Mouse (Mus musculus): ENCODE data around the gene Cdh16. TPM values are rescaled to one million over a fixed set of nuclear protein-coding genes. Genes with fewer than 3 reads are reported as not detected.

Cdh16 gene
- polyA plus RNA-seq, 1 experiment from 2014 or later, result not detected

DNA sequence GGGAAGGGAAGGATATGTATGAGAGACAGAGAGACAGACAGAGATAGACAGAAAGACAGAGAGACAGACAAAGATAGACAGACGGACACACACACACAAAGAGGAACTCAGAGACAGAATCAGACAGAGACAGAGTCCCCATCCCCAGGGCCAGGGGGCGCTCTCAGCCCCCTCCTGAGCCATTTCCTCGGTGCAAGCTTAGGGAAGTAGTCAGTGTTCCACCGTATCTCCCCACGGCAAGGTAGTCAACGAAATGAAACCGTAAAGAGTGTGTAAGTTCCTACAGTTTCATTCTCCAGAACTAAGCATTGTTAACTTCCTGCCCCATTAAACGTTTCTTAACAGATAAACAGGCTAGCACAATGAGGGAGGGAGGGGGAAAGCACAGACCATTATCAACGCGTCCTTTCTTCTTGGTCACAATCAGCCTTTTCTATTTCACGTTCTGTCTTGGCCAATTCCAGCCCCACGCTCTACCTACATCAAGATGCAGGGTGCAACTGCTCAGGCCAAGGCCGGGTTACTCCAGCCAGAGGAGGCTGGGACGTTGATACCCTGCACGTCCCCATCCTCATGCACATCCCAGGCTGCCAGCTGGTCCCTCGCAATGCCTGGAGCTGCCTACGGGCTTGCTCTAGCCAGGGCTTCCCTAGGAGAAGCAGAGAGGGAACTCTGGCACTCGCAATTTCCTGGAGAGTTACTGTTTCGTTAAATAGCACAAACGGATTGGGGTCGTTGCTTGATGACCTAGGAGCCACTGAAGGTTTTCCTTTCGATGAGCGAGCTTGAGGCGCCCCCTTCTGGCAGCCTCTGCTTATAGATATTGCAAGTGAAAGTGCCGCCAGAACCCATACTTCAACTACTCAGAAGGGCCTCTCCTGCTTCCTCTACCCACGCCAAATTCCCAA is 53.5 kb downstream of the Cdh16 start:
- Histone ChIP-seq H3K27me3 (replicated peaks; ENCODE audit: control insufficient read depth, insufficient read depth, low read length) (no peaks in the 10 kb centered on the region), H3K9me3 (ENCODE audit: control insufficient read depth, low read length) (no peaks in the 10 kb centered on the region), H3K27ac (ENCODE audit: low read depth, low read length) (no peak overlapping the region; the same call in 1 of the 2 replicates), H3K4me2 (ENCODE audit: low read length) (peak overlapping the region; percentile 83), H3K9ac (ENCODE audit: low read depth, low read length) (peak overlapping the region; percentile 62), H3K4me3 (ENCODE audit: low read length) (peak overlapping the region; percentile 45), H3K36me3 (ENCODE audit: control insufficient read depth, insufficient read depth, low read length) (no peaks in the 10 kb centered on the region), H3K4me1 (ENCODE audit: control insufficient read depth, insufficient read depth, low read depth, low read length) (0 out of 2 replicates have a peak, but pooled peaks cover 3% of the 10 kb centered on the region)
- 5% methylated on average over 26 of the region's 26 CpGs for WGBS
- peak; percentile 81 for ATAC-seq

DNA sequence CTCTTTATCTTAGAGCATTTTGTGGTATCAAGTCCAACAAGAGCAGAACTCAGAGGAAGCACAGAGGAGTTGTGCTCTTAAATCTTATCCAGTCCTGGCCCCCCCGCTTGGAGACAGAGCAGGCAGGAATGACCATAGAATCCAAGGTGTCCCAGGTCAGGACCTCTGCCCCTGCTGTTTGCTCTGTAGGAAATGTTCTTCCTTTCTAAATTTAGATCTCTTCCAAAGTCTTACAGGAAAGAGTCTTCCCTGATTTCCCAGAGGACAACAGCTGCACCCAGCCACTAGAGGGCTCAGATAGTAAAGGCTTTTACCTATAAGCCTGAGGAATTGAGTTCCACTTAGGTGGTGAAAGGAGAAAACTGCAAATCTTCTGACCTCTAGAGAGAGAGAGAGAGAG is 54.6 kb downstream of the Cdh16 start:
- H3K4me2 ChIP-seq (ENCODE audit: low read length), result no peak overlapping the region
- no peak overlapping the region for H3K27ac ChIP-seq (ENCODE audit: low read depth, low read length)
- H3K4me3 ChIP-seq (ENCODE audit: low read length), result no peak overlapping the region
- WGBS, result 58% methylated on average over 1 of the region's 1 CpGs
- no peaks in the 10 kb centered on the region for H3K9me3 ChIP-seq (ENCODE audit: control insufficient read depth, low read length)
- no peak for ATAC-seq
- no peaks in the 10 kb centered on the region for H3K36me3 ChIP-seq (ENCODE audit: control insufficient read depth, insufficient read depth, low read length)
- H3K4me1 ChIP-seq (ENCODE audit: control insufficient read depth, insufficient read depth, low read depth, low read length), result 0 out of 2 replicates have a peak, but pooled peaks cover 3% of the 10 kb centered on the region
- no peak overlapping the region for H3K9ac ChIP-seq (ENCODE audit: low read depth, low read length)
- H3K27me3 ChIP-seq (replicated peaks; ENCODE audit: control insufficient read depth, insufficient read depth, low read length), result no peaks in the 10 kb centered on the region

DNA sequence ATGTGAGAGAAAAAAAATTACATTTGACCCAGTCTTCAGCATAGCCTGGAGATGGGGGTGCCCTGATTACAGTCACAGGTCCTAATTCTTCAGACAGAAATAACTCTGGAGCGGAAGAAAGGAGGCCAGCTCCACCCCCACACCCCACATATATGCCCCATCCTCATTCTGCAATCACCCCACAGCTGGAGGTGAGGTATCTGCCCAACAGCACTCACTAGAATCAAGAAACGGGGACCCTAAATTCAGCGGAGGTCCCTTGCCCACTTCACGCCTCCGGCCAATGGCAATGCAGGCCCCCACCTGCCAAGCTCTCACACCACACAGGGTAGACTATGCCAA is 58.8 kb downstream of the Cdh16 start:
- WGBS, result 96% methylated on average over 5 of the region's 5 CpGs
- Histone ChIP-seq H3K27me3 (replicated peaks; ENCODE audit: control insufficient read depth, insufficient read depth, low read length) (no peaks in the 10 kb centered on the region), H3K4me2 (ENCODE audit: low read length) (no peak overlapping the region), H3K4me3 (ENCODE audit: low read length) (no peak overlapping the region), H3K9ac (ENCODE audit: low read depth, low read length) (no peak overlapping the region), H3K4me1 (ENCODE audit: control insufficient read depth, insufficient read depth, low read depth, low read length) (no peaks in the 10 kb centered on the region), H3K27ac (ENCODE audit: low read depth, low read length) (no peak overlapping the region), H3K36me3 (ENCODE audit: control insufficient read depth, insufficient read depth, low read length) (no peaks in the 10 kb centered on the region), H3K9me3 (ENCODE audit: control insufficient read depth, low read length) (no peaks in the 10 kb centered on the region)
- ATAC-seq, result 0 out of 2 replicates have a peak, but pooled peaks have one; percentile 20

DNA sequence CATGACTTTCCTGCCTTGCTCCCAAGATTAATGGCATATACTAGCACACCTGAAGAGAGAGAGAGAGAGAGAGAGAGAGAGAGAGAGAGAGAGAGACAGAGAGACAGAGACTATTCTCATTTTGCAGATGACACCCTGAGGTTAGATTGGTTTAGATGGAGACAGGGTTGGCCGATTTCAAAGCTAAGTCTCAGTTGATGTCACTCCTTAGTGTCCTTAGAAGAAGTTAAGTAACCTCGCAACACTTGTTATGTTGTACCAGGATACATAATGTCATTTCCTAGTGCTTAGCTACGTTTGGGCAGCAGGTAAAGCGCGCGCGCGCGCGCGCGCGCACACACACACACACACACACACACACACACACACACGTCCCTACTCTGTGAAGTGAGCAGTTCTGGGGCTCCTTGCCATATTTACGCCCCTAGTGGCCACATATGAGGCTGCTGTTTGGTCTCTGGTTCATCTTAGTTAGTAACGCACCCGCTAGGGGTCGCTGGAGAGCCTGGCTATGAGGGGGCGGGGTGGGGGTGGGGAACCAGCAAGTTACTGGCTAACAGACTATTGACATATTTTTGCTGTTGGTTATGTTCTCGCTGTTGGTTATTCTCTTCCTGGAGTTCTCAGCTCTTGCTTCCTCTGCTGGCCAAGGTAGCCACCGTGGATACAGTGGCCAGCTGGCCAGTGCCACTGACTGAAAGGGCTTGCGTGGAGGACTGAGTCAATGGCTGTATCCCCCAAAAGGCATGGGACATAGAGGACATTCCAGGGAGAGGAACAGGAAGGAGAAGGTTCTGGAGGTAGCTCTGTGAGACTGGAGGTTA is 59.4 kb downstream of the Cdh16 start:
- Histone ChIP-seq H3K36me3 (ENCODE audit: control insufficient read depth, insufficient read depth, low read length) (no peaks in the 10 kb centered on the region), H3K27ac (ENCODE audit: low read depth, low read length) (no peak overlapping the region), H3K9me3 (ENCODE audit: control insufficient read depth, low read length) (no peaks in the 10 kb centered on the region), H3K4me2 (ENCODE audit: low read length) (peak overlapping the region; percentile 4; the same call in 1 of the 2 replicates), H3K4me3 (ENCODE audit: low read length) (no peak overlapping the region), H3K4me1 (ENCODE audit: control insufficient read depth, insufficient read depth, low read depth, low read length) (no peaks in the 10 kb centered on the region), H3K27me3 (replicated peaks; ENCODE audit: control insufficient read depth, insufficient read depth, low read length) (no peaks in the 10 kb centered on the region), H3K9ac (ENCODE audit: low read depth, low read length) (no peak overlapping the region)
- peak; percentile 87 for ATAC-seq
- WGBS, result 19% methylated on average over 22 of the region's 22 CpGs

DNA sequence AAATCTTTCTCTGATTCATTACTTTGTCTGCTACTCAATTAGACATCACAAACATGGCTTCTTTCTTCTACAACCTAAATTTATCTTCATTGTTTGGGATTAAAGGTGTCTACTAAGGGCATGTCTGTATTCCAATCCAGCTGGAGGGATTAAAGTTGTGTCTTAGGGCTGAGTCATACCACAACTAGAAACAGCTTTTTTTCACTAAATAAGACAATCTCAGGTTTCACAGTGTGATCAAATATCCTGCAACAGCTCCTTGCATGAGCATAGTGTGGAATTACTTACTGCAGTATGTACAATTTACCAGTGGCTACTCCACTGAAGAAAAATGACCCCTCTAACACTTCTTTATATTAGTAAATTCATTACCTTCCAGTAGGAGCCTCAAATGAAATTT is 63.5 kb downstream of the Cdh16 start:
- Histone ChIP-seq H3K9ac (ENCODE audit: low read depth, low read length) (no peak overlapping the region), H3K4me3 (ENCODE audit: low read length) (no peak overlapping the region), H3K9me3 (ENCODE audit: control insufficient read depth, low read length) (no peaks in the 10 kb centered on the region), H3K4me2 (ENCODE audit: low read length) (no peak overlapping the region), H3K36me3 (ENCODE audit: control insufficient read depth, insufficient read depth, low read length) (no peaks in the 10 kb centered on the region), H3K27me3 (replicated peaks; ENCODE audit: control insufficient read depth, insufficient read depth, low read length) (no peaks in the 10 kb centered on the region), H3K27ac (ENCODE audit: low read depth, low read length) (no peak overlapping the region), H3K4me1 (ENCODE audit: control insufficient read depth, insufficient read depth, low read depth, low read length) (no peaks in the 10 kb centered on the region)
- ATAC-seq, result no peak

DNA sequence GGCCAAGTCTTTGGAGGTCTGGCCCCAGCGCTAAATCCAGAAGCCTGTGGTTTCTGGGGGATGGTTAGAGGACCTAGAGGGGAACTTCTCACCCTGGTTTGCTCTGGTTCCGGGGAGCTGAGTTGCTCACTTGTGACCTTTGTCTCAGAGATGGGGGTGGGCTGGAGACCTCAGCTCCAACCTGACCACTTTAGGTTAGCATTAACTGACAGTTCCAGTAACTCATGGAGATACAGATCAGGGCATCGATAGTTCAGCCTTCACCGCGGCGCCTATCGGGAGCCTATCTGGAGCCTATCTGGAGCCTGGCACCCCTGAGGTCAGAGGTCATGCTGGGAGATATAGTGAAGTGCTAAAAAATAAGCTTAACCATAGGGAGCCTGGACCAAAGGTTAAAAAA is 67.0 kb downstream of the Cdh16 start:
- no peaks in the 10 kb centered on the region for H3K4me1 ChIP-seq (ENCODE audit: control insufficient read depth, insufficient read depth, low read depth, low read length)
- no peak overlapping the region for H3K9ac ChIP-seq (ENCODE audit: low read depth, low read length)
- no peaks in the 10 kb centered on the region for H3K9me3 ChIP-seq (ENCODE audit: control insufficient read depth, low read length)
- WGBS, result 89% methylated on average over 7 of the region's 7 CpGs
- ATAC-seq, result no peak
- no peak overlapping the region for H3K4me2 ChIP-seq (ENCODE audit: low read length)
- no peaks in the 10 kb centered on the region for H3K36me3 ChIP-seq (ENCODE audit: control insufficient read depth, insufficient read depth, low read length)
- H3K4me3 ChIP-seq (ENCODE audit: low read length), result no peak overlapping the region
- H3K27me3 ChIP-seq (replicated peaks; ENCODE audit: control insufficient read depth, insufficient read depth, low read length), result no peaks in the 10 kb centered on the region
- no peak overlapping the region for H3K27ac ChIP-seq (ENCODE audit: low read depth, low read length)

DNA sequence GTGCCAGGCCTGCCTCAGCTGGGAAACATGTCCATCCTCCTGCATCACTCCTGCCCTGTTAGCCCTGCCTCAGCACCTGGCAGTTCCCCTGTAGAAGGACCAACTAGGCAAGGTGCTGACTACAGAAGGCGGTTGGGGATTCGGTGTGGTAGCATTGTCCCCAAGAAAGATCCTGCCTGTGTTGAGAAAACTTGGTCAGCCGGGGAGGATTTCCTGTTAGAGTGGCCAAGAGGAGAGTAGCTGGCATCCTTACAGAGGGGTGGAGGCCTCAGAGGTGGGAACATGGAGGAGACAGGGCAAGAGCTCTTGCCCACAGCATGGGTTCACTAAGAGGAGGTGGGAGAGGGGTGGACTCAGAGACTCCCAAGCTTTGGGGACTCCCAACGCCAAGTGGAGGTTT is 69.0 kb downstream of the Cdh16 start:
- Histone ChIP-seq H3K4me3 (ENCODE audit: low read length) (no peak overlapping the region), H3K9me3 (ENCODE audit: control insufficient read depth, low read length) (no peaks in the 10 kb centered on the region), H3K4me1 (ENCODE audit: control insufficient read depth, insufficient read depth, low read depth, low read length) (no peaks in the 10 kb centered on the region), H3K4me2 (ENCODE audit: low read length) (no peak overlapping the region), H3K9ac (ENCODE audit: low read depth, low read length) (no peak overlapping the region), H3K27ac (ENCODE audit: low read depth, low read length) (no peak overlapping the region), H3K27me3 (replicated peaks; ENCODE audit: control insufficient read depth, insufficient read depth, low read length) (no peaks in the 10 kb centered on the region), H3K36me3 (ENCODE audit: control insufficient read depth, insufficient read depth, low read length) (no peaks in the 10 kb centered on the region)
- WGBS, result 89% methylated on average over 4 of the region's 4 CpGs
- ATAC-seq, result no peak

All from hindbrain, embryonic 16.5 days (tissue).